Mouse (Mus musculus) heart, postnatal 0 days (tissue): ENCODE results near the gene Kif3c. TPM values are rescaled to one million over a fixed set of nuclear protein-coding genes. Genes with fewer than 3 reads are reported as not detected.
A peak's percentile ranks its signal among the peaks of the same experiment; 100 is the strongest.

Experiments
- ATAC-seq: fragments of 200-750 bp; cut with Nextera tagmentation; 2 replicates; pipeline ENCODE4 v1.8.0; 2017; ENCODE audit warnings: low read depth, moderate number of reproducible peaks, moderate library complexity; ENCODE audit not compliant: insufficient read depth
- DNase-seq: peaks from one replicate; pipeline ENCODE4 v3.0.0-alpha.2; 2016; ENCODE audit warnings: low spot score
- H3K27ac ChIP-seq: fragments of 300-500 bp; sonication (generic); 2 replicates; pipeline ENCODE4 v1.5.1; 2014; ENCODE audit warnings: low read depth, mild to moderate bottlenecking
- H3K27me3 ChIP-seq: fragments of 300-500 bp; sonication (generic); 2 replicates; pipeline ENCODE4 v1.6.1; 2014; ENCODE audit warnings: low read length, mixed read lengths; ENCODE audit not compliant: control insufficient read depth, insufficient read depth
- H3K36me3 ChIP-seq: fragments of 300-500 bp; sonication (generic); replicated peaks from 2 replicates; pipeline ENCODE4 v1.6.1; 2014; ENCODE audit warnings: low read length, mixed read lengths; ENCODE audit not compliant: control insufficient read depth, insufficient read depth
- H3K4me1 ChIP-seq: fragments of 300-500 bp; sonication (generic); 2 replicates; pipeline ENCODE4 v1.6.1; 2014; ENCODE audit warnings: antibody characterized with exemption; ENCODE audit not compliant: control insufficient read depth, insufficient read depth
- H3K4me2 ChIP-seq: fragments of 300-500 bp; sonication (generic); 2 replicates; pipeline ENCODE4 v1.6.1; 2014; ENCODE audit warnings: low read depth, mild to moderate bottlenecking, low read length, moderate library complexity
- H3K4me3 ChIP-seq: fragments of 300-500 bp; sonication (generic); 2 replicates; pipeline ENCODE4 v1.5.1; 2014; ENCODE audit warnings: low read depth, low read length
- H3K9ac ChIP-seq: fragments of 300-500 bp; sonication (generic); replicated peaks from 2 replicates; pipeline ENCODE4 v1.6.1; 2014; ENCODE audit warnings: low read depth, low read length, mixed read lengths
- H3K9me3 ChIP-seq: fragments of 300-500 bp; sonication (generic); replicated peaks from 2 replicates; pipeline ENCODE4 v1.6.1; 2016; ENCODE audit warnings: low read length; ENCODE audit not compliant: control insufficient read depth
- CTCF ChIP-seq: IDR thresholded peaks from 2 replicates; pipeline ENCODE4 v1.5.1; 2016; ENCODE audit warnings: antibody characterized with exemption, control low read depth, low read depth
- EP300 ChIP-seq: IDR thresholded peaks from 2 replicates; pipeline ENCODE4 v1.6.1; 2016; ENCODE audit warnings: antibody characterized with exemption, low read depth
- WGBS: fragments of 180-500 bp; shearing (Covaris S2); extraction: QIAGEN DNeasy Blood & Tissue Kit; methylation state at CpG from one replicate; pipeline ENCODE4 v1.1.7; 2014; 5-methylcytosine and 5-hydroxymethylcytosine counted together
- polyA plus RNA-seq: library from polyadenylated mRNA; unstranded; fragments of >200 nt; fragmentation: Nextera tagmentation; extraction: Ambion mirVana; gene quantifications from 2 replicates; pipeline ENCODE4 v1.2.1, GENCODE M21; 2015
- total RNA-seq: library from RNA; depleted of rRNA; stranded (reverse); fragments of >200 nt; gene quantifications from 2 replicates; pipeline ENCODE4 v1.2.3, GENCODE M21; 2014; ENCODE audit warnings: low replicate concordance

The Kif3c gene
- total and polyA plus RNA-seq, 2 experiments from 2014 or later, result 2.4 to 8.3 TPM

DNA sequence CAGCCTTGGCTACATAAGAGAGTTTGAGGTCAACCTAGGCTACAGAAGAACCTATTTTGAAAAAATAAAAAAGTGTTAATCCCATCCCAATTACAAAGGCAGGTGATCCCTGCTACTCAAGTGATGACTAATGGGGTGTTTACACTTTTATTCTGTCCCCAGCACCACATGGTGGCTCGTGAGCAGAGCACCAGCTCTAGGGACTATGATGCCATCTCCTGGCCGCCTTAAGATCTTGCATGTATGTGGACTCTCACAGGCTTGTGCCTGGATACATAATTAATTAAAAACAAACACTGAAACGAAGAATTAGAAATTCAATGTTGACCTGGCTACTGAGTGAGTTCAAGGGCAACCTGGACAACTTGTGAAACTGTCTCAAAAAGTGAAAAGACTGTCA lies 12.3 kb downstream of the Kif3c start:
- WGBS, result 43% methylated on average over 3 of the region's 3 CpGs
- TF ChIP-seq CTCF, result no peak
- TF ChIP-seq EP300, result no peak
- Histone ChIP-seq H3K27ac (no peak overlapping the region), H3K9me3 (no peaks in the 10 kb centered on the region), H3K4me1 (no peaks in the 10 kb centered on the region; the same call in 1 of the 2 replicates), H3K4me3 (no peak overlapping the region), H3K27me3 (no peaks in the 10 kb centered on the region), H3K36me3 (0 out of 2 replicates have a peak, but pooled peaks cover 5% of the 10 kb centered on the region), H3K9ac (no peak overlapping the region), H3K4me2 (no peak overlapping the region)
- DNase-seq (no peak), ATAC-seq (no peak)

GRCm38 (mm10) chr12:3377755-3378154 lies 12.8 kb downstream of the Kif3c start:
- Histone ChIP-seq H3K36me3 (0 out of 2 replicates have a peak, but pooled peaks cover 5% of the 10 kb centered on the region), H3K4me3 (no peak overlapping the region), H3K4me2 (no peak overlapping the region), H3K27ac (no peak overlapping the region), H3K9me3 (no peaks in the 10 kb centered on the region), H3K9ac (no peak overlapping the region), H3K27me3 (no peaks in the 10 kb centered on the region), H3K4me1 (no peaks in the 10 kb centered on the region)
- TF ChIP-seq CTCF (no peak), EP300 (no peak)
- no peak for ATAC-seq
- WGBS, result 51% methylated on average over 5 of the region's 5 CpGs
- no peak for DNase-seq

- H3K27ac ChIP-seq, result no peak overlapping the region
- no peaks in the 10 kb centered on the region for H3K4me1 ChIP-seq
- ATAC-seq, result no peak
- H3K27me3 ChIP-seq, result no peaks in the 10 kb centered on the region
- H3K4me2 ChIP-seq, result no peak overlapping the region
- TF ChIP-seq CTCF (no peak), EP300 (no peak)
- 59% methylated on average over 1 of the region's 1 CpGs for WGBS
- H3K9ac ChIP-seq, result no peak overlapping the region
- H3K36me3 ChIP-seq, result 0 out of 2 replicates have a peak, but pooled peaks cover 5% of the 10 kb centered on the region
- H3K4me3 ChIP-seq, result no peak overlapping the region
- H3K9me3 ChIP-seq, result no peaks in the 10 kb centered on the region
- DNase-seq, result no peak
These were observed 19.9 kb downstream of the Kif3c start for GRCm38 (mm10) chr12:3384860-3385259.

DNA sequence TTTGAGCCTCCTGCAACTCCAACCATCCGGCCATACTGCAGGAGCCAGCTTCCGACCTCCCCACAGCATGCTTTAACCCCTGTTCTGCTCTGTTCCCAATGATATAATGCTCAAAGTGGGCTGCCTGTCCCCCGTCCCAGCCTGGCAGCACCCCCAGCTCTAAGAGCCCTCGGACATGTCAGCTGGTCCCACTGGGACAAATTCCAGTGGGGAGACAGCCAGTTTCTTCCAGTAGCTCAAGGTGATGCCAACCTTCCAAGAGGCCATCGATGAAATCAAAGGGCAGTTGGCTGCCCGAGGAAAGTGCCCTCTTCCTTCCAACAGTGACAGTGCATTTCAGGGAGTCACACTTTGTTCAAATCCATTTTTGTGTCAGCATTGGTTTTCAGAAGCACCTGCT lies 20.3 kb downstream of the Kif3c start:
- H3K36me3 ChIP-seq, result 0 out of 2 replicates have a peak, but pooled peaks cover 4% of the 10 kb centered on the region
- TF ChIP-seq EP300 (no peak), CTCF (no peak)
- no peak overlapping the region for H3K9ac ChIP-seq
- no peaks in the 10 kb centered on the region for H3K4me1 ChIP-seq
- no peaks in the 10 kb centered on the region for H3K27me3 ChIP-seq
- 72% methylated on average over 6 of the region's 6 CpGs for WGBS
- H3K4me3 ChIP-seq, result no peak overlapping the region
- no peak overlapping the region for H3K4me2 ChIP-seq
- H3K9me3 ChIP-seq, result no peaks in the 10 kb centered on the region
- H3K27ac ChIP-seq, result no peak overlapping the region
- DNase-seq (no peak), ATAC-seq (no peak)

- peak; percentile 50; the same call in 1 of the 2 replicates for ATAC-seq
- Histone ChIP-seq H3K27ac (no peak overlapping the region), H3K36me3 (0 out of 2 replicates have a peak, but pooled peaks cover 4% of the 10 kb centered on the region), H3K9ac (no peak overlapping the region), H3K9me3 (no peaks in the 10 kb centered on the region), H3K4me2 (peak overlapping the region; percentile 26; the same call in 1 of the 2 replicates), H3K27me3 (no peaks in the 10 kb centered on the region), H3K4me3 (no peak overlapping the region), H3K4me1 (no peaks in the 10 kb centered on the region)
- no peak for TF ChIP-seq CTCF
- no peak for TF ChIP-seq EP300
- peak; percentile 18 for DNase-seq
- 34% methylated on average over 10 of the region's 10 CpGs for whole genome bisulfite sequencing
These were observed 21.0 kb downstream of the Kif3c start for GRCm38 (mm10) chr12:3385940-3386339.

DNA sequence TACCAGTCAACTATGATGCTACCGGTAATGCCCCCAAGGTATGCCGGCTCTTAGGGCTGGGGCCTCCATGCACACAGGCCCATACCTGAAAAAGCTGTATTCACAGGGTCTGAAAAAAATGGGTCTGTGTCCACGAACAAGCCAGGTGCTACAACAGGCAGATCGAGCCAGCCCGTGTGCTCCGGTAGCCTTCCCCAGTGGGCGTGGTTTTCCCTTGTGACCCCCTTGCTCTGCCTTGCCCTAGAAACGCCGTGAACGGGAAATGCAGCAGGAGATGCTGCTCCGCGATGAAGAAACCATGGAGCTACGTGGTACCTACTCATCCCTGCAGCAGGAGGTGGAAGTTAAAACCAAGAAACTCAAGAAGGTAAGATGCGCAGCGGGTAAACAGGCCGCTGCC lies 23.0 kb downstream of the Kif3c start:
- H3K27me3 ChIP-seq, result no peaks in the 10 kb centered on the region
- no peak for TF ChIP-seq CTCF
- no peak for TF ChIP-seq EP300
- no peaks in the 10 kb centered on the region for H3K4me1 ChIP-seq
- H3K9me3 ChIP-seq, result no peaks in the 10 kb centered on the region
- DNase-seq (no peak), ATAC-seq (no peak)
- no peak overlapping the region for H3K27ac ChIP-seq
- WGBS, result 89% methylated on average over 16 of the region's 16 CpGs
- H3K36me3 ChIP-seq, result 0 out of 2 replicates have a peak, but pooled peaks cover 4% of the 10 kb centered on the region
- H3K4me2 ChIP-seq, result no peak overlapping the region
- H3K9ac ChIP-seq, result no peak overlapping the region
- H3K4me3 ChIP-seq, result no peak overlapping the region
